Mouse (Mus musculus) brain, adult 2 months (tissue): ENCODE data around the gene Exosc9.

Experiments used
- DNase-seq: peaks from one replicate; pipeline ENCODE4 v3.0.0; 2011; ENCODE audit warnings: low read depth, low spot score

Gene Exosc9

DNA sequence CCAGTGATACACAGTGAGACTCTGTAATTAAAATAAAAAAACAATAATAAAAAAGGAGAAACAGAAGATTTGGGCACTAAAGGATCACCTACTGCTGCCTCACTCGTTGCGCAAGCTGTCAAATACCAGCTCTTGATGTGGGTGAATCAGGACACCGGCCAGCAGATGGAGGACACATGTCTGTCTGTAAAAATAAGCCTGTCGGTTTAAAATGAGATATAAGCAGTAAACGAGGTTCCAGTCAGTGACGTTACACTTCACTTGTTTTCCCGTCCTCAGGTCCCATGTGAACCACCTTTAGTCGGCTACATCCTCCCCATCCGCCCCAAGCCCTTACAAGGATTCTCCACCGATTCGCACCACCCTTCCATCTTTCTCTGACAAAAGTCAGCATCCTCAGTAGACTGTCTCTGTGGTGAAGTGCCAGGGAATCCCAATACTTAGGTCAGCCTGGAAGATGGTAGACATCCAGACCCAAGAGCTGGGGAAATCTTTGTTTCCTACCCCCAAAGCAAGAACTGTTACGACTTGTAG lies 488 bp upstream of the Exosc9 start:
- peak; percentile 73 for DNase-seq

- no peak for DNase-seq
Observed at GRCm38 (mm10) chr3:36557601-36558000, 5.2 kb downstream of the Exosc9 start.

GRCm38 (mm10) chr3:36559606-36560005 lies 7.2 kb downstream of the Exosc9 start:
- no peak for DNase-seq

GRCm38 (mm10) chr3:36563666-36564065 lies 11.3 kb downstream of the Exosc9 start:
- no peak for DNase-seq

- DNase-seq: no peak
Observed at GRCm38 (mm10) chr3:36569836-36570235, 17.4 kb downstream of the Exosc9 start.

DNA sequence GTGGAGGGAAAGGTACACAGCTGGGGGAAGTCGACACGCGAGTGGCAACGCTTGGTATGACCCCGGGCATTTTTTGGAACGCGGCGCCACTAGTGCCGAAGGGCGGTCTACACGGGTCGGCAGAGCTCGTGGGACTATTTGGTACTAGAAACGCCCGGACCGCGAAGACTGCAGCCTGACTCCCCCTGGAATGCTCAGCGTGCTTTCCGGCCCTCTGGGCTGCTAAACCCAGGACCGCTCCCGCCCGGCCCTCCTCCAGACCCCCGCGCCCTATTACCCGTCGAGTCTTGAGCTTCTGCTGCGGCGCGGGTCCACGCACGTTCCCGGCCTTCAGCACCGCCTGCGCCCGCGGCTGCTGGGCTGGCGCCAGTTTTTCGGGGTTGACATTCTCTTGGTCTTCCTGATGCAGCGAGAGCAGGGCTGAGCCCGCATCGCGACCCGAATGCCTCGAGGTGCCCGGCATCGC lies 19.0 kb downstream of the Exosc9 start:
- DNase-seq: no peak

- peak; percentile 99 for DNase-seq
Observed at GRCm38 (mm10) chr3:36571827-36572378, 19.5 kb downstream of the Exosc9 start, which contains the start of gene Ccna2. Gene Ccna2, minus strand, starts transcription at chr3:36572150.

GRCm38 (mm10) chr3:36598811-36599210 lies 46.4 kb downstream of the Exosc9 start:
- no peak for DNase-seq

GRCm38 (mm10) chr3:36599773-36600172 lies 47.4 kb downstream of the Exosc9 start:
- DNase-seq: peak; percentile 12

DNA sequence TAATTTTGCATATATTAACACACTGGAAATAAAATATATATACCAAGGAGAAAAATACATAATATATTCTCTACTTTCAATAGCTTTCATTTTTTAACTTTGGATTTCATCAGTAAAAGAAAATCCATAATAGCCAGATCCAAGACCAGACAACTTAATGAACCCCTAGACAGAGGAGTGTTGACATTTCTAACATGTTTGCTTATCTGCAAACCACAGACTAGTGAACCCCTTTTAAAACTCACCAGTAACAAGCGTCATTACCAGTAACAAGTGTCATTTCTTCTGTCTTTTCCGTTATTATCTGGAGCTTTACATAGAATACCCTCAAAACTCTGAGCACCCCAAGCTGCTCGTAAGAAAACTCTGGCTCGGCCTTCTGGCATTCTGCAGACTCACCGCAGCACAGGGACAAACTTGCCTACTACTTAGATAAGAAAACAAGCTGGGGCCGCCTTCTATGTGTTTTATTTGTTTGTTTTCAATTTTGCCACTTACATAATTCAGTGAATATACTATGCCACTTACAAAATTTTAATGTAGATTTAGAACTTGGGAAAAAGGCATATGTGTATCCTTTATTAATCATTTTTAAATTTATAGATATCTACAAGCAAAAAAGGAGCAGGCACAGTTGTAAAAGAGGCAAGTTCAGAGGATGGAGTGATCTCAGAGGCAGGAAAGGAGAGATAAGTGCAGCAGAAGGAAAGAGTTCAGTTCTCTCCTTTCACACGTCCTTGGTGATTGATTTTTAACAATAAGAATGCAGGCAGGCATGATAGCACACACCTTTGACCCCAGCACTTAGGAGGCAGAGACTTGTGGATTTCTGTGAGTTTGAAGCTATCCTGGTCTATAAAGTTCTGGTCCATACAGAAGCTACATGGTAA lies 53.7 kb downstream of the Exosc9 start:
- no peak for DNase-seq

- DNase-seq: peak; percentile 36
Observed at GRCm38 (mm10) chr3:36612687-36613086, 60.3 kb downstream of the Exosc9 start.

GRCm38 (mm10) chr3:36613202-36613907 lies 60.9 kb downstream of the Exosc9 start, which contains the start of gene Bbs7:
Gene Bbs7, minus strand, starts transcription at chr3:36613477.
- DNase-seq: peak; percentile 98

GRCm38 (mm10) chr3:36613908-36614255 lies 61.5 kb downstream of the Exosc9 start:
- DNase-seq: peak; percentile 18
